Mouse (Mus musculus) heart, embryonic 14.5 days (tissue): ENCODE measurements at regions not wholly inside any gene's neighbourhood (a gene's known extent, or its start where the extent isn't known, plus 50 kb on each side); places are given as distances from the start of the nearest gene placed in this dataset.

ENCODE experiments used
- ATAC-seq: fragments of 200-750 bp; cut with Nextera tagmentation; 2 replicates; pipeline ENCODE4 v1.8.0; 2017; ENCODE audit warnings: low read depth, moderate TSS enrichment; ENCODE audit not compliant: insufficient number of reproducible peaks, insufficient read depth, low FRiP score
- H3K27ac ChIP-seq, 2 experiments: fragments of 200-500 bp in 1 of 2; fragments of 300-500 bp in 1 of 2; sonication (generic) in 1 of 2; replicated peaks in 1 of 2; 2 replicates each; pipeline ENCODE4 v1.5.1; 2012 to 2014; ENCODE audit warnings: low read depth in 2 of 2, low read length in 2 of 2, control low read depth in 1 of 2, mild to moderate bottlenecking in 1 of 2, mixed read lengths in 1 of 2; ENCODE audit not compliant: control insufficient read depth in 1 of 2, insufficient read depth in 1 of 2
- H3K27me3 ChIP-seq: fragments of 300-500 bp; sonication (generic); 2 replicates; pipeline ENCODE4 v1.6.1; 2014; ENCODE audit warnings: mild to moderate bottlenecking, low read length, control low read depth; ENCODE audit not compliant: control insufficient read depth, insufficient read depth
- H3K36me3 ChIP-seq: fragments of 300-500 bp; sonication (generic); 2 replicates; pipeline ENCODE4 v1.6.1; 2014; ENCODE audit warnings: mild to moderate bottlenecking, control low read depth, low read length, mixed read lengths; ENCODE audit not compliant: control insufficient read depth, insufficient read depth
- H3K4me1 ChIP-seq, 2 experiments: fragments of 200-500 bp in 1 of 2; fragments of 300-500 bp in 1 of 2; sonication (generic) in 1 of 2; 2 replicates each; pipeline ENCODE4 v1.6.1; 2012 to 2014; ENCODE audit warnings: low read length in 2 of 2, control low read depth in 1 of 2, mixed read lengths in 1 of 2; ENCODE audit not compliant: control insufficient read depth in 2 of 2, insufficient read depth in 2 of 2
- H3K4me2 ChIP-seq: fragments of 300-500 bp; sonication (generic); 2 replicates; pipeline ENCODE4 v1.6.1; 2014; ENCODE audit warnings: mild to moderate bottlenecking, low read length
- H3K4me3 ChIP-seq, 2 experiments: fragments of 200-500 bp in 1 of 2; fragments of 300-500 bp in 1 of 2; sonication (generic) in 1 of 2; 2 replicates each; pipeline ENCODE4 v1.5.1; 2012 to 2014; ENCODE audit warnings: low read length in 2 of 2, mild to moderate bottlenecking in 2 of 2, control low read depth in 1 of 2, low read depth in 1 of 2, moderate library complexity in 1 of 2; ENCODE audit not compliant: control insufficient read depth in 1 of 2, insufficient read depth in 1 of 2
- H3K9ac ChIP-seq: fragments of 300-500 bp; sonication (generic); 2 replicates; pipeline ENCODE4 v1.6.1; 2014; ENCODE audit warnings: mild to moderate bottlenecking, low read length
- H3K9me3 ChIP-seq: fragments of 300-500 bp; sonication (generic); 2 replicates; pipeline ENCODE4 v1.6.1; 2016; ENCODE audit warnings: low read length, control low read depth; ENCODE audit not compliant: control insufficient read depth
- WGBS: fragments of 180-500 bp; shearing (Covaris S2); extraction: QIAGEN DNeasy Blood & Tissue Kit; methylation state at CpG from one replicate; pipeline ENCODE4 v1.1.7; 2014; 5-methylcytosine and 5-hydroxymethylcytosine counted together

DNA sequence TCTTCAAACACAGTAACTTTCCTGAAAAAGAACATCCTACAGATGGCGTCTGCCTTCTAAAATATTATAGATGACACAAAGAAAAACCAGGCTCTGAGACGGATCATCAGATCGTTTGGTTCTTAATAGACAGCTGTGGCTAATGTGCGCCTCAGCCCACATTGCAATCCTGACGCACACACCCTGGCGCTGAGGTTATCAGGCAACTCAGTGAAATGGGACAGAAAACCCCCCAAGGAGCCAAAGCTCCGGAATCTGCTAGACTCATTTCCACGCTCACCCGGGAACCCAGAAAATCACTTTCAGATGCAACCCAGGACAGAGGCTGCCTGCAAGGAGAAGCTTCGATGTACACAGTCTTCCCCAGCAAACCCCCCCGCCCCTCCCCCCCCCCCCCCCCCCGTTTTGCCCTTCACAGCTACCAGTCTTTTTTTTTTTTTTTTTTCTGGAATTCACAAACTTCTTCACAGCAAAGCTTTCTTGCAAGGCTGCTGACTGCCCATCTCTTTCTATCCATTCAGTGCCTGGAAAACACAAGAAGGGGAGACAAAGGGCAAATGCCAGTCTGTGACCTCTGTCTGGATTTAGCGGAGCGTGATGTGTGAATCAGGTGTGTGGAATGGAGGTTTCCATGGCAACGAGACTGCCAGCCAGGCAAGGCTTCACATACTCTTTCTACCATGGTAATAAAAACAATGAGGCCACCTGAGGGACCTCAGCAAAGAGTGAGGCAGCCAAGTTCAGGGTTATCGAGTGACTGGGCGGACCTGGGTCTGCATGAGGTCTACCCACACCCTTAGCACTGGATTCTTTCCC lies 286.9 kb downstream of the Gm11361 start:
- no peaks in the 10 kb centered on the region for H3K36me3 ChIP-seq
- peak overlapping the region; percentile 29; the same call in 1 of the 2 replicates for H3K4me2 ChIP-seq
- H3K4me3 ChIP-seq, result no peak overlapping the region
- H3K9me3 ChIP-seq, result 0 out of 2 replicates have a peak, but pooled peaks cover 3% of the 10 kb centered on the region
- WGBS, result 46% methylated on average over 15 of the region's 17 CpGs
- H3K4me1 ChIP-seq, result peaks cover 6 to 8% of the 10 kb centered on the region in 2 experiments
- no peak for ATAC-seq
- no peaks in the 10 kb centered on the region for H3K27me3 ChIP-seq
- H3K9ac ChIP-seq, result peak overlapping the region; percentile 16; the same call in 1 of the 2 replicates
- H3K27ac ChIP-seq, result no peak overlapping the region

DNA sequence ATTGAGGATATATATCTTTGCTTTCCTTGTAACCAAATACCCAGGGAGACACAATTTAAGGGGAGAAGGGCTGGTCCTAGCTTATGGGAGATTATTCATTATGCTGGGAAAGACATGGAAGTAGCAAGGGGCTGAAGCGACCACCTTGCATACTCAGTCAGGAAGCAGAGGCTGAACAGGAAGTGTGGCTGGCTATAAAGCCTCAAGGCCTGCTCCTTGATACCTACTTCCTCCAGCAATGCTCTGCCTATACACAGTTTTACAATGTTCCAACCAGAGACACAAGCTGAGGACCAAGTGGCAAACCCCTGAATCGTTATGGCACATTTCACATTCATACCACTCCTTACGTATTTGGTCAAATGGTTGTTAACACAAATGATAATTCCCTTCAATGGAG lies 284.3 kb downstream of the Gm11361 start:
- no peaks in the 10 kb centered on the region for H3K36me3 ChIP-seq
- no peaks in the 10 kb centered on the region for H3K27me3 ChIP-seq
- no peak overlapping the region for H3K4me2 ChIP-seq
- H3K27ac ChIP-seq, result no peak overlapping the region
- no peak overlapping the region for H3K4me3 ChIP-seq
- no peak overlapping the region for H3K9ac ChIP-seq
- 87% methylated on average over 3 of the region's 3 CpGs for WGBS
- H3K4me1 ChIP-seq, result peaks cover 6 to 8% of the 10 kb centered on the region in 2 experiments
- H3K9me3 ChIP-seq, result 0 out of 2 replicates have a peak, but pooled peaks cover 10% of the 10 kb centered on the region
- ATAC-seq, result no peak

DNA sequence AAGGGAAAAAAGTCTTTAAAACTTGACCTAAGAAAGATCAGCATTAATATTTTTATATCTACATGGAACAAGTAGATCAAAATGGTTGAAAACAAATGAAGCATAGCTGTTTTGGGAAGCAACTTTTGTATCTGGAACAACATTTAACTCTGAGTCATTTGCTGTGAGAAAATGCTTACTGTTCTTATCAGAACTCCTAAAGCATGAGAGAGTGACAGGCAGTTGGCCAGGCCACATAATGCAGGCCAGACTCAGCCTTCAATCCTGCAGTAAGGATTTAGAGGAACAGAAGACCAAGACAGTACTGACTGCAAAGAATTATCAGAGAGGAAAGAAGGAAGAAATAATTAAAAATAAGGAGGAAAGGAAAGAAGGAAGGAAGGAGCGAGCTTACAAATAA lies 275.8 kb downstream of the Gm11361 start:
- H3K4me3 ChIP-seq, result no peak overlapping the region
- WGBS, result 59% methylated on average over 1 of the region's 1 CpGs
- no peak overlapping the region for H3K9ac ChIP-seq
- peaks cover 8% of the 10 kb centered on the region; the same call in 1 of the 2 replicates for H3K9me3 ChIP-seq
- no peaks in the 10 kb centered on the region for H3K27me3 ChIP-seq
- no peak overlapping the region for H3K4me2 ChIP-seq
- H3K27ac ChIP-seq, result no peak overlapping the region
- H3K36me3 ChIP-seq, result no peaks in the 10 kb centered on the region
- ATAC-seq, result no peak
- H3K4me1 ChIP-seq, result peaks cover 20 to 34% of the 10 kb centered on the region in 2 experiments

DNA sequence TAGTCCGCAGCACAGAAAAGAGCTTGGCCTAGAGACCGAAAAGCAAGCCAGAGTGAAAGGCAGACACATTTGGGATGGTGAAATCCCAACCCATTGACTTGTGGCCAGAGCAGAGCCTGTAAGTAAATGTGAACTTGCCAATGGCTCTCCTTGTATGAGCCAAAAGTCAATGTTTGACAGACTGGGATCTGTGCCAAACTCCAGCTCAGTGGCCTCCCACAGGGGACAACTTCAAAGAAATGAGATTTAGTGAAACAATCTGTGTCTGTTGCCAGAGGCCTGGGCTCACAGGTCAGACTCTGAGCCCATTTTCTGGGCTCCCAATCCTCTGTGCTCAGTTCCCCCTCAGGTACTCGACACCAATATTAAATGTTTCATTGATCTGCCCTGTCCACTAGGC lies 274.9 kb downstream of the Gm11361 start:
- WGBS, result 56% methylated on average over 3 of the region's 3 CpGs

DNA sequence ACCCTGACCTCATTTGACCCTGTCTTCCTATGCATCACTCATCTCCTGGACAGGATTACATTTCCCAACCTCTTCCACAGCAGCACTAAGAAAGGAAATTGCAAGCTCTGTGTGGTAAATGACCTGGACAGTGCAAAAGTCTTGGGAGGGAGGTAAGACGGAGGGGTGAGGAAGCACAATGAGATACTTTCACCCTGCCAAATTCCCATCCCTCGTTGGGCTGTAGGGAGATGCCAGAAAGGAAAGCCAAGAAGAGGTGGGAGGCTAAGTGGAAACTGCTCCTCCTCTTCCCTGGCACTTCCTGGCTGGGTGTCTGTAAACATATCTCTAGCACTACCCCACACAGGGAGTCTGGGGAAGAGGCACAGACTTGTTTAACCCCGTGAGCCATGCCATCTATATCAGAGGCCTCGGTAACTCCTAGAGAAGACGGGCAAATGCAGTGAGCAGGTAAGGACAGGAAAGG lies 274.2 kb downstream of the Gm11361 start:
- H3K36me3 ChIP-seq, result no peaks in the 10 kb centered on the region
- ATAC-seq, result no peak
- 66% methylated on average over 5 of the region's 5 CpGs for WGBS
- H3K4me3 ChIP-seq, result no peak overlapping the region
- H3K27me3 ChIP-seq, result no peaks in the 10 kb centered on the region
- peaks cover 6% of the 10 kb centered on the region; the same call in 1 of the 2 replicates for H3K9me3 ChIP-seq
- peaks cover 20 to 34% of the 10 kb centered on the region in 2 experiments for H3K4me1 ChIP-seq
- H3K27ac ChIP-seq, result peak overlapping the region; percentile 50 to 55
- no peak overlapping the region for H3K9ac ChIP-seq
- H3K4me2 ChIP-seq, result no peak overlapping the region

More for the DNA sequence above, 274.9 kb downstream of the Gm11361 start:
- no peaks in the 10 kb centered on the region for H3K27me3 ChIP-seq
- H3K27ac ChIP-seq, result peak overlapping the region; percentile 50 to 55
- H3K4me3 ChIP-seq, result no peak overlapping the region
- peaks cover 20 to 34% of the 10 kb centered on the region in 2 experiments for H3K4me1 ChIP-seq
- H3K4me2 ChIP-seq, result no peak overlapping the region
- 0 out of 2 replicates have a peak, but pooled peaks have one; percentile 64 for ATAC-seq
- peaks cover 6% of the 10 kb centered on the region; the same call in 1 of the 2 replicates for H3K9me3 ChIP-seq
- no peaks in the 10 kb centered on the region for H3K36me3 ChIP-seq
- H3K9ac ChIP-seq, result no peak overlapping the region

DNA sequence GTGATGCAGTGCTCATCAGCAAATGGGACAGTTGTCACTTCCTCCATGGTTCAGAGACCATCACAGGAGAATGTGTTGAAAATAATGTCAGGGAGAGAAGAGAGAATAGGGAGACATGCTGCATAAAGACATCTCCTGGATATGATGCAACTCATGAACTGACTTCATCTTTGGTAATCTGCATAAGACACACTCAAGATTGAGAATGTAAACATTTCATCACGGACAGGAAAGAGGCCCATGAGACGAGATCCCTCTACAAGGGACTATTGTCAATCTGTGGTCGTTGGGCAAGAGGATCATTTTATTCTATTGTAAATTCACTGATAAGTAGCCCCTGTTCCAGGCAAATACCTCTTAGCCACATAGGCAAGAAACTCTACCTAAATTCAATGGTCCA lies 273.6 kb downstream of the Gm11361 start:
- H3K4me1 ChIP-seq, result peaks cover 20 to 34% of the 10 kb centered on the region in 2 experiments
- H3K9me3 ChIP-seq, result peaks cover 6% of the 10 kb centered on the region; the same call in 1 of the 2 replicates
- 84% methylated on average over 3 of the region's 3 CpGs for WGBS
- no peak overlapping the region for H3K27ac ChIP-seq
- no peaks in the 10 kb centered on the region for H3K27me3 ChIP-seq
- no peaks in the 10 kb centered on the region for H3K36me3 ChIP-seq
- H3K4me3 ChIP-seq, result no peak overlapping the region
- H3K4me2 ChIP-seq, result no peak overlapping the region
- no peak overlapping the region for H3K9ac ChIP-seq
- no peak for ATAC-seq

DNA sequence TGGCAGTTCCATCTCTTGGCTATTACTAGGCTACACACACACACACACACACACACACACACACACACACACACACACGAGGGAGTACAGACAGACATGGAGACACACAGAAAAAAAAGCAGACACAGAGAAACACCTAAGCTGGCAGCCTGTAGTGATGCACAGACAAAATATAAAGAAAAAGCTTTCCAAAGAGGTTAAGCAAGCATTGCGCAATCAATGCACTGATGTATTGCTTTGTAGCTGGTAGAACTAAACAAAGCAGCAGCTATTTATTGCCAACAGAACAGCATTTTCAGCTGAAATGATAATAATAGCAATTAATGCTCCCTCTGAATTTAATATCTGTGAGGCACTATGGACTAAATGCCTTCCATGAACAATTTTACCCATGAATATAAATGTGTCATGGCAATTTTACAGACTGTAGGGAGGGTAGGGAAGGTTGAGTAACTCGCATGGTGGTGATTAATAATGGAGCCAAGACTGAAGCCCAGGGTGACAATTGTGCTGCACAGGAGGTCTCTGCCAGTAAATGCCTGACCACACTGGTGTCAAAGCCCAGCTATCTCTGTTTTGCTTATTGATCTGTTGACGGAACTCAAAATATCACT lies 271.7 kb downstream of the Gm11361 start:
- peaks cover 6% of the 10 kb centered on the region; the same call in 1 of the 2 replicates for H3K9me3 ChIP-seq
- no peak overlapping the region for H3K9ac ChIP-seq
- no peak overlapping the region for H3K4me2 ChIP-seq
- no peak overlapping the region for H3K4me3 ChIP-seq
- H3K27me3 ChIP-seq, result no peaks in the 10 kb centered on the region
- no peak overlapping the region for H3K27ac ChIP-seq
- ATAC-seq, result no peak
- WGBS, result 82% methylated on average over 4 of the region's 4 CpGs
- H3K4me1 ChIP-seq, result peaks cover 12 to 24% of the 10 kb centered on the region in 2 experiments
- H3K36me3 ChIP-seq, result no peaks in the 10 kb centered on the region
